31 mouse cellular contexts compared by ENCODE assay signal in the genomic region with DNA sequence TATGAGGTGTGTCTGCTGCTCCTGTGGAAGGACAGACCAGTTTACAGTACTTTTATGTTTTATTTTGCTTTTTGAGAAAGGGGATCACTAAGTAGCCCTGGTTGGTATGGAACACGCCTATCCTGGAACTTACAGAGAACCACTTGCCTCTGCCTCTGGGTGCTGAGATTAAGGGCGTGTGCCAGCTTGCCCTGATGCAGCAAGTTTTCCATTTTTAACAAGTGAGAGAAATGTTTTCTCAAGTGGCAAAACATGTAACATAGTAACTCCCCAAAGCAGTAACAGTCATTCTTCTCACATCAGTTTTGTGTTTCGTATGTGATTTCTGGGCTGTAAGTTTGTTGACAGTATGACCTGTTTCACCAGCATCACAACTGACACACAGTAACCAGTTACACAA. TPM values are rescaled to one million over a fixed set of nuclear protein-coding genes. Genes with fewer than 3 reads are reported as not detected.
"Had no signal": no experiment of that assay in that cellular context is flagged by ENCODE, and none has a peak within 500 bp of the region (broad histone marks: within the 10 kb centered on the region; RNA-seq: fewer than 3 reads in every experiment).

No protein-coding gene starts in this region.

- H3K36me3 ChIP-seq: embryonic facial prominence, embryonic 10.5 days; embryonic facial prominence, embryonic 12.5 days; embryonic facial prominence, embryonic 13.5 days; embryonic facial prominence, embryonic 15.5 days; forebrain, embryonic 10.5 days; forebrain, embryonic 12.5 days; forebrain, embryonic 15.5 days had no signal

- H3K4me2 ChIP-seq: embryonic facial prominence, embryonic 12.5 days; embryonic facial prominence, embryonic 13.5 days; embryonic facial prominence, embryonic 15.5 days; forebrain, embryonic 12.5 days; forebrain, embryonic 13.5 days; forebrain, embryonic 15.5 days had no signal

- H3K9me3 ChIP-seq: embryonic facial prominence, embryonic 10.5 days; embryonic facial prominence, embryonic 12.5 days; embryonic facial prominence, embryonic 13.5 days; embryonic facial prominence, embryonic 15.5 days; forebrain, embryonic 10.5 days; forebrain, embryonic 12.5 days; forebrain, embryonic 13.5 days; forebrain, embryonic 15.5 days had no signal

- H3K4me3 ChIP-seq: embryonic facial prominence, embryonic 10.5 days; embryonic facial prominence, embryonic 12.5 days; embryonic facial prominence, embryonic 13.5 days; embryonic facial prominence, embryonic 15.5 days; erythroblast, embryonic 14.5 days; forebrain, embryonic 10.5 days; forebrain, embryonic 12.5 days; forebrain, embryonic 13.5 days; forebrain, embryonic 15.5 days; gastrocnemius, adult 2 months; heart, adult 2 months had no signal

- H3K27ac ChIP-seq: embryonic facial prominence, embryonic 10.5 days; embryonic facial prominence, embryonic 12.5 days; embryonic facial prominence, embryonic 13.5 days; embryonic facial prominence, embryonic 15.5 days; forebrain, embryonic 10.5 days; forebrain, embryonic 12.5 days; forebrain, embryonic 13.5 days; forebrain, embryonic 15.5 days; gastrocnemius, adult 2 months; heart, adult 2 months had no signal

- DNase-seq: cerebellum, adult 8-10 months; cerebellum, adult 9-10 months; cerebellum, adult 9-11 months; cerebellum, postnatal 10 days; cerebellum, postnatal 14 days; cerebellum, postnatal 25 days; cerebellum, postnatal 36 days; embryo, embryonic 11 days; forebrain, postnatal 0 days; gastrocnemius, adult 2 months; gastrocnemius, postnatal 10 days; gastrocnemius, postnatal 14 days; gastrocnemius, postnatal 25 days; gastrocnemius, postnatal 36 days; heart, adult 18-20 months; heart, adult 2 months had no signal

- H3K27me3 ChIP-seq: embryonic facial prominence, embryonic 12.5 days; embryonic facial prominence, embryonic 13.5 days; embryonic facial prominence, embryonic 15.5 days; forebrain, embryonic 12.5 days; forebrain, embryonic 13.5 days; forebrain, embryonic 15.5 days had no signal

- H3K4me1 ChIP-seq: embryonic facial prominence, embryonic 10.5 days; embryonic facial prominence, embryonic 12.5 days; embryonic facial prominence, embryonic 13.5 days; embryonic facial prominence, embryonic 15.5 days; forebrain, embryonic 10.5 days; forebrain, embryonic 12.5 days; forebrain, embryonic 13.5 days; forebrain, embryonic 15.5 days had no signal

- ATAC-seq: forebrain, embryonic 13.5 days; forebrain, embryonic 14.5 days; forebrain, embryonic 15.5 days; forebrain, embryonic 16.5 days; forebrain, postnatal 0 days had no signal

- H3K9ac ChIP-seq: embryonic facial prominence, embryonic 12.5 days; embryonic facial prominence, embryonic 13.5 days; embryonic facial prominence, embryonic 15.5 days; forebrain, embryonic 12.5 days; forebrain, embryonic 13.5 days; forebrain, embryonic 15.5 days; forebrain, postnatal 0 days had no signal

RNA-seq across cellular contexts. Expression of a gene that starts 43.3 kb away (rescaled TPM):
- polyA plus RNA-seq: erythroblast, embryonic 14.5 days had no signal

RNA-seq across cellular contexts. Expression of a gene that starts 46.8 kb away (rescaled TPM):
- total RNA-seq: common myeloid progenitor, adult 5-6 weeks had no signal

RNA-seq across cellular contexts. Expression of a gene that starts 50.8 kb away (rescaled TPM):
- total RNA-seq: gastrocnemius, adult 18-20 months; gastrocnemius, adult 2 months; gastrocnemius, adult 8-10 months; gastrocnemius, postnatal 10 days; gastrocnemius, postnatal 14 days; gastrocnemius, postnatal 36 days; granulocyte monocyte progenitor cell, adult 5-6 weeks had no signal
